Mouse (Mus musculus) testis, adult 2 months (tissue): ENCODE data around the gene 5730480H06Rik.

Experiments used
- CTCF ChIP-seq: fragments of 200-500 bp; IDR thresholded peaks from 2 replicates; pipeline ENCODE4 v1.5.1; 2012; ENCODE audit warnings: low read depth, mild to moderate bottlenecking, inconsistent platforms, low read length, moderate library complexity; ENCODE audit not compliant: control insufficient read depth, insufficient read depth, insufficient replicate concordance
- POLR2A ChIP-seq: fragments of 200-500 bp; IDR thresholded peaks from 2 replicates; pipeline ENCODE4 v1.6.1; 2012; ENCODE audit warnings: low read depth, mild to moderate bottlenecking, inconsistent platforms, low read length, moderate library complexity; ENCODE audit not compliant: control insufficient read depth

- TF ChIP-seq CTCF (no peak), POLR2A (no peak)
Measured at GRCm38 (mm10) chr5:48412261-48412660, 84.5 kb downstream of the 5730480H06Rik start.
